Mouse (Mus musculus) erythroblast, adult 5-6 weeks (primary cell): ENCODE data around the gene Synj1. TPM values are rescaled to one million over a fixed set of nuclear protein-coding genes. Genes with fewer than 3 reads are reported as not detected.

Source experiments
- ATAC-seq: replicated peaks from 2 replicates; pipeline ENCODE4 v1.8.0; 2016; ENCODE audit warnings: moderate number of reproducible peaks, mild to moderate bottlenecking, moderate TSS enrichment, inconsistent platforms; ENCODE audit not compliant: poor library complexity, low FRiP score, severe bottlenecking
- total RNA-seq, 2 experiments: library from RNA; stranded (forward) in 1 of 2; stranded (reverse) in 1 of 2; fragments of 150-400 nt in 1 of 2; fragments of 200-764, 138-1000 nt in 1 of 2; gene quantifications; 2 replicates each; pipeline versions ENCODE4 v1.2.3 to v1.2.4; 2015 to 2017; ENCODE audit warnings: low replicate concordance in 2 of 2

Gene Synj1
- total RNA-seq (2015; ENCODE audit: low replicate concordance), result 166 and 169 TPM in 2 replicates
- 142 and 167 TPM in 2 replicates for total RNA-seq (2017; ENCODE audit: low replicate concordance)

DNA sequence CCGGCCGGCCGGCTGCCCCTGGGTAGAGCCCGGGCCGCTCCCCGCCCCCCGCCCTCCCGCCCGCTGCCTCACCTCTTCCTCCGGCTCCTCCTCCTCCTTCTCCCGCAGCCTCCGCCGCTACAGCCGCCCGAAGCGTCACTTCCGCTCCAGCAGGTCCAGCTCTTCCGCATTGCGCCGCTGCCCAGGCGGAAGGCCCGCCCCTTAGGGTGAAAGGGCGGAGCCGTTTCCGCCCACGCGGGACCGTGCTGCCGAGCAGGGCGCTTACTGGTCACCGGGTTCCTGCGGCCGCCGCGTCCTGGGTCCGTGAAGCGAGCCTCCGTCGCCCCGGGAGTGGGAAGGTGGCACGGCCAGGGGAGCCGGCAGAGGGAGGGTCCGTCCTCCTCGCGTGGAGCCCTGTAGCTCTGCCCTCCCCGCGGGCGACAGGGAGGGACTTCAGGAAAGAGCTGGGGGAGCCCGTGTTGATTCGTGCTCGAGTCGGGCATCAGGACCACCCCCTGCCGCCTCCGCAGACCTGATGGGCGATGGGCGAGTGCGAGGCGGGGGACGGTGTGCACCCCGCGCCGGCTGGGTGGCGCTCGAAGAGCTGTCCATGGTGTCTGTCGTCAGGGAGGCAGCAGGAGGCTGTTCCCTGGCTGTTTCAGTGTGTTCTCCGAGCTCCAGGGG, at the start of gene Synj1:
Gene Synj1, minus strand, starts transcription at position 288 of the 663 bp plus-strand sequence.
- ATAC-seq, result peak; percentile 96

DNA sequence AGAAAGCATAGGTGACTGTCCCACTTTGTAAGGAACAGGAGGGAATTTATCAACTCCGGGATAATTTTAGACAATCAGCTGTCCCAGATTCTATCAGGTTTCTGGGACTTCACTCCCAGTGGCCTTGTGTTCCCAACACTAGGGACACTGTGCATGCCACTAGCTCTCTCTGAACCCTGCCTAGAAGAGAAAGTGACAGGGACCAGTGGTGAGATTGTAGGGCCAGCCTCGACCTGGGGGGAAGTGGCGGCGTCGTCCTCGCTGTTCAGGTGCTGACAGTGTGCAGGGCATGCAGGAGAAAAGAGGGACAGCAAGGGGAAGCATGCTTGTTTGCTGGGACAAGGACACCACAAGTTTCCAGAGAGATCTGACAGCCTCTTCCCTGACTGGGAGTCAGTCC, 46.6 kb upstream of the Synj1 start:
- ATAC-seq, result no peak

DNA sequence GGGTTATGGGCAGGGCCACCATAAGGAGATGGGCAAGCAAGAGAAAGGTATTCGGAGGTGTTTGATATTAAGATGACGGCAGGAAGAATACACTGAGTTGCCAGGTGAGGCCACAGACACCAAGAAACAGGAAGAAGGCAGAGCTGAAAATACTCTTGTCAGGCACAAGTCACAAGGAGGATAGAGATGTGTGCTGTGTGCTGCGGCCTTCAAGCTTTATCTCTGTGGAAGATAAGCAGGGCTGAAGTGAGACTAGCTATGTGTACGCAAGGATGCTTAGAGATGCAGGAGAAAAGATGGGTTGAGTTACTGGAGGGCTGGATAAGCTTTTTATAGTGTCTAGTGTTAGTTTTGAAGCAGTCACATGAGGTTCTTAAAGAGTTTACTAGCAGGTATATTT, 46.2 kb upstream of the Synj1 start:
- no peak for ATAC-seq

DNA sequence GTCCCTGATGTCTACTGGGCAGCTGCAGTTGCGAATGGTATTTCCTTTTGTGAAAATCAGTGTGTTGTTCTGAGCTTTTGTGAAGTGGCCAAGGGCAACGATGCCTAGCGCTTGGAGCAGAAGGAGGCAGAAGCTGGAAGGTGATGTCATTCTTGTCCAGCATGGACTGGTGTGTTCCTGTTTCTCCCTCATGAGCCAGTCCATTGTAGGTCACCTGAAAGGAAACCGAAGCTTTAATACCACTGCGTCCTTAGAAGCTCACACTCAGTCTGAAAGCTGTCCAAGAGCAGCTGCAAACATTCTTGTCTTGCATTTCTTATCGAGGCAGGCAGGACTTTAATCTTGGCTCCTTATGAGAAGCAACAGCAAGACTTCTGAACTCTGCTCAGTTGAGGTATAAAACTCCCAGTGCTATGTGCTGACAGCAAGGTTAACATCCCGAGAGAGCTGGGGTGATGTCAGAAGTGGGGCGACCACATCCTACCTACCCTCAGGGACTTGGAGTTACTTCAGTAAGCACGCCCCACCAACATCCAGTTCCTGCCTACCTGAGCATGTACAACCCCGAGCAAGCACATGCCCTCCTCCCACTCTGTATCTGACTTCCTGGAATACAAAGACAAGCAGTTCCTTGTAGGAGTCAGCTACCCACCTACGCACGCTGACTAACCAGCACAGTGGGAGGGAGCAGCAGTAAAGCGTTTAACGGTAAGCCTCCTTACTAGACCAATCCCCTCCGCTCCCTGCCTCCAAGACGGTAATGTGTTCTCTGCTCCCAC, 45.1 kb upstream of the Synj1 start:
- ATAC-seq, result no peak

DNA sequence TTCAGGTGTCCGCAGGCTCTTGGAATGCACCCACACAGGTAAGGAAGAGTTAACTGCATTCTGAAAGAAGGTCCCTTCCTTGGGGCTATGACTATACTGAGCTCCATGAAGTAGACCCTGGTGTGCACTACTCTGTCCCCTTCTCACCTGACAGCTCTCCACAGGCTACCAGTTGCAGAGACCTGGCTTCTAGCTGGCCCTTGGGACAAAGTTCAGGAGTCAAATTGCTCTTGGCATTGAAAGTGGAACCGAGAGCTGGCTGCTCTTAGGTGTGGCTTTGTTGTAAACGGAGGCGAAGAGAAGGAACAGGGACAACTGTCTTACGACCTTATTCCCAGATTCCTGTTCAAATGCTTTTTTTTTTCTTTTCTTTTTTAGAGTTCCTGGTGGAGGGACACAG, 44.0 kb upstream of the Synj1 start:
- ATAC-seq, result no peak

DNA sequence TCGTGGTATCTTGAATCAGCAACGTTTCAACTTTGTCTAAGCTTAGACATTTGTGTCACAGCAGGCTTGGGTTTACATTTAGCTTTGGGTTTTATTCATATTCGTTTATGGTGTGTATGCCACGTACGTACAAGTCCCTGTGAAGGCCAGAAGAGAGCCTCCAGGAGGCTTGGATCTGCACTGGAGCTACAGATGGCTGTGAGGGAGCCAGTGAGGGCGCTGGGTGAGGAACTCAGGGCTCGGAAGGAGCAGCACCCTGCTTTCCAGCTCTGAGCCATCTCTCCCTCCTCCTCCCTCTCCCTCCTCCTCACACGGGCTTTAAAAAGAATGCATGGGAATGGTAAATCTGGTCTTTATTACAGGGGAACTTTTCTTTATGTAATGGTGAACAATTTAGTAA, 42.5 kb upstream of the Synj1 start:
- ATAC-seq, result no peak

DNA sequence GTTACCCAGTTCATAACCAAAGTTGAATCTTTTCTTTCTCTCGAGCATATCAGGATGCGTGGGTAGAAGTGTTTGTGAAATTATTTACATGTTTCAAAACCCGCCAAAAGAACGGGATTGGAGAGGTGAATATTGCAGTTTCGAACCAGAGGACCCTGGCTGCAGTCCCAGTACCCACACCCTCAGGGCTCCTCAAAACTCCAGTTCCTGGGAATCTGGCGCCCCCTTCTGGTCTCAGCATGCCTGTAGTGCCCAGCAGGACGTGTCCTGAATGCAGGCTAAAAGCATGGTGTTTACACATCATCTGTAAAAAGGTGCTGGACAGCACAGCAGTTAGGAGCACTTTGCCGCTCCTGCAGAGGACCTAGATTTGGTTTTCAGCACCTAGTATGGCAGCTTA, 34.4 kb upstream of the Synj1 start:
- ATAC-seq, result peak; percentile 45; the same call in 1 of the 2 replicates

DNA sequence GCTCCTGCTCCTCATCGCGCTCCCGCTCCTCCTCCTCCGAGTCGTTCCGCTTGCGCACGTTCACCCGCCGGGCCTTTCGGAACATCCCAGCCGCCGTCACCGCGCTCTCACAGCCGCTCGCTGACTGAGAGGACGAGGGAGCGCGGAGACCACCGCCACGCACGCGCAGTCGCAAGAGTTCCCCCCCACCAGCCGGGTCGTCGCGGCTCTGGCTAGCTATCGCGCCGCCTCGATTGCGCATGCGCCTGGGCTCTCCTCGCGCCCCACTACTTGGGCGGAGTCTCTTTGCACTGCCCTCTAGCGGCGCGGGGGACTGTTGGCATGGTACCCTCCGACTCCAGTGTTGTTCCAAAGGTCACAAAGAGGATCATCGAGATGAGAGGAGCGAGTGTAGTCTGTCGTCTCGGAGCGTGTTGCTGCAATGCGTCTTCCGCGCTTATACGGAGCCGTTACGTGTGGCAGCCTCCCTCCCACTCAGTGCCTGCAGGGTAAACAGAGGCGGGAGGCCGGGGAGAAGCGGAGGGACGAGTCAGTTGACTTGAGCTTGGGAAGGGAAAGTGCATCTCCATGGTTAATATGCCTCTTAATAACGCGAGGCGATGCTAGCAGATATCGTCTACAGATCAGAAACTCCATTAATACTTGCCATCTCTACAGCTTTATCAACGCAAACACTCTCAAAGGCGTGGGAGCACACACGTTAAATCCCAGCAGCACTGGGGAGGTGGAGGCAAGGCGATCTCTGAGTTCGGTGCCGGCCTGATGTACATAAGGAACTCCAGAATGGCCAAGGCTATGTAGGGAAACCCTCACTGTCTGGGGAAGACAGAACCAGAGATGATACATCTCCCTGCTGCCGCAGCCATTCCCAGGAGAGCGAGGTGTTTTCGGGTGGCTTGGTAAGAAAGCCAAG, 33.4 kb upstream of the Synj1 start, which contains the start of gene Paxbp1:
Gene Paxbp1, minus strand, starts transcription at position 274 of the 913 bp plus-strand sequence.
- ATAC-seq, result peak; percentile 91

DNA sequence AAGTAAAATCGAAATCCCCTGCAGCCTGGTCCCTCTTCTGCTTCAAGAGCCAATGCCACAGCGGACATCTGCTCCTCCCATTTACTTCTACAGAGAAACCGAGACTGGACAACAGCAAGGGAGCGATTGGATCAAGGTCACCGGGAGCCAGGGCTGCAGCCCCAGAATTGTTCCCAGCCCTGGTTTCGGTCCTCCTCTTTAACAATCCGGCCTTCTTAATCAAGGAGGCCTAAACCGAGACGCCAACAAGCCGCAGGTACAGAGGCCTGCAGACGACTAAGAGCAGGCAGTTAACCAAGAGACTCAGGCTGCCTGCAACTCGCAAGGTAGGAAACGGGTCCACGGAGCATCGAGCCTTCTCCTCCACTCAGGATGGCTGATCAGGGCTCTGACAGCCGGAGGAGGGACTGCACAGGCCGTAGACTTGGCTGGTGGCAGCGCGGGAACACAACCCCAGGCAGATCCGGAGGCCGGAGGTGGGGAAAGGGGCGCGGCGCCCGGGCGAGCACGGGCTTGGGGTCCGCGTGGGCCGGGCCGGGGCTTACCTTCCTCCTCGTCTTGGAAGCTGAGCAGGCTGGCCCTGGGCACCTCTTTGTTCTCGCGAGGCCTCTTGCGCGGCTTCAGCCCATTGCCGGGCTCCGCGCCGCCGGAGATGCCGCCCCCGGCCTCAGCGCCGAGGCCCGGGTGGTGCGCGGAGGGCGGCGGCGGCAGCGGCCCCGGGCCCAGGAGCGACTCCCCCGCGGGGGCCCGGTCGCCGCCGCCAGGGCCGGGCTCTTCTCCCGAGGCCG, 32.5 kb upstream of the Synj1 start:
- ATAC-seq, result peak; percentile 26

DNA sequence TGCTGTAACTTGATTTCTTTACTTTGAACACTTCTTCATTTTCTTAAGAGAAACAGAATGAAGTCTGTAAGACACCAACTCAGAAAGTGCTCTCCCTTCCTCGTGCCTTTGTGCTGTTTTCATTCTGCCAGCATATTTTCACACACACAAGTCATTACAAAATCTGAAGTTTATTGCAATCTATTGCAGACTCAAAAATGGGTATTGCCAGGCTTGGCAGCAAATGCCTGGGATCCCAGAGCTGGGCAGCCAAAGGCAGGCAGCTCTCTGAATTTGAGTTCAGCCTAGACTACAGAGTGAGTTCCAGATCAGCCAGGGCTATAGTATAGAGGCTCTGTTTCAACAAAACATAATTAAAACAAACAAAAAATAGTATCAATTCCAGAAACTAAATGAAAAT, 31.5 kb upstream of the Synj1 start:
- no peak for ATAC-seq

DNA sequence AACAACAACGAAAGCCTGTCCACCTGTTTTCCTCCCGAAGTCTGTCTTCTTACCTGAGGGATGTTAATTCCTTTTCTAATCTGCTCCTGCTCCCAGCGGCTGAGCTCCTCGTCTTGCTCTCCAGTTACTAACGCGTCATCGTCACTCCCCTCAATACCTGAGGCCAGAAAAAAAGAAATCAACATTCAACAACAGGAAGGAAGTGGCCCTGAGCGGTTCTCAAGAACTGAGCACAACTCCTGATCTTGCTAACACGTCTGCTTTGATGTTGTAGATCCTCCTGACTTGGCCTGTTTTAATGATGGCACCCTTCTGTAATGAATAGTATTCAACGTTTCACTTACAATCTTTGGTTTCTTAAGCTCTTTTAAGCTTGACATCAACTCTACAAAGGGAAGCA, 24.8 kb upstream of the Synj1 start:
- no peak for ATAC-seq

DNA sequence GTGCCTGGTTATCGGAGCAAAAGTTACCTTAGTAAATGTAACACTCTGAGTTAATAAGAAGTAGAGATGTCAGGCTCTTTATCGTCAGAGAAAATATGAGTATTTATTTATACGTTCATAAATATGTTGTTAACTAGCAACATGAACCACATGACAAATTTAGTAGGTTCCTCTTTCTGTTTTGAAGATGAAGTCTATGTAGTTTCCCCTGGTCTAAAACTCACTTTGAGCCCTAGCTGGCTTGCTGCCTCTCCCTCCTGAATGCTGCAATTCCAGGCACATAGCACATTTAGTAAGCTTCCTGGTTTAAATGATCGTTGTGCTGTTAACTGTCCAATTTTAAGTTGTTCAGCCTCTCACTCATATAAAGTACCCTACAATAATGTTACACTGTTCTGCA, 19.6 kb upstream of the Synj1 start:
- ATAC-seq, result no peak

DNA sequence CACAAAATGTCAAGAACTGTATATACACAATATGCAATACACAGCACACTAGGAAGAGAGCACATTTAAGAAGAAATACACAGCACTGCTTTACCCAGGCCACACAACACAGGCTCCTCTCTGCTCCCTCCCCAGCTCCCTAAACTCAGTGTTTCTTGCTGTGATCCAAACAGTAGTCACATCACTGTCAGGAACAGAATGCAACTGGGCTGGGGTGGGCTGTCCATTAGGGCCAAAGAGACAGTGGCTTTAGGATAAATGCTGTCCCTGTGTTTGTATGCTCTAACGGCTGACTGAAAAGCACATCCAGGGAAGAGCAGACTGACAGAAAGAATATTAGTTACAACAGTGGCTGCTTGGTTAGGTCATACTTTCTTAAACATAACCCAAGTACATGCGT, 18.8 kb upstream of the Synj1 start:
- no peak for ATAC-seq

DNA sequence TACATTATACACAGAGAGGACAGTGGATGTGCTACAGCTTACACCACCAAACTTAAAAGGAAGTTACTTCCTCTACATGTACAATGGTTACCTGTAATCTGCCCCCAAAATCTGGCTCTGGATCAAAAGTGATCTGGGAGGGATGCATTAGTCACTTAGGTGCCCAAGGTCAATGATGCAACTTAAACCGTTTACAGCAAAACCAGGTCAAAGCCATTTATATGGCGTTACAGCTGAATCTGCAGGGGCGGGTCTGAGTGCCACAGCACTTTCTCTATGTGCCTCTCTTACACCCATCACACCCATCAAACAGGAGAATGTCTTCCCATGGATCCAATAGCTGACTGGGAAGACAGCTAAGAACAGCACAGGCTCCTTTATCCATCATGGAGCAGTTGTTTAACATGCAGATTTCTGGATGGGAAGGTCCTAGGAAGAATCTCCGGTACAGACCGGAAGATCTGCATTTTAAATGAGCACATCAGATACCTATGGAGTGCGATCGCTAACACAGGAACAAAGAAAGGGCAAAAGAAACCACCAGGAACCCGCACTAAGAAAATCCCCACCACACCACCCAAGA, 18.1 kb upstream of the Synj1 start:
- ATAC-seq, result no peak

DNA sequence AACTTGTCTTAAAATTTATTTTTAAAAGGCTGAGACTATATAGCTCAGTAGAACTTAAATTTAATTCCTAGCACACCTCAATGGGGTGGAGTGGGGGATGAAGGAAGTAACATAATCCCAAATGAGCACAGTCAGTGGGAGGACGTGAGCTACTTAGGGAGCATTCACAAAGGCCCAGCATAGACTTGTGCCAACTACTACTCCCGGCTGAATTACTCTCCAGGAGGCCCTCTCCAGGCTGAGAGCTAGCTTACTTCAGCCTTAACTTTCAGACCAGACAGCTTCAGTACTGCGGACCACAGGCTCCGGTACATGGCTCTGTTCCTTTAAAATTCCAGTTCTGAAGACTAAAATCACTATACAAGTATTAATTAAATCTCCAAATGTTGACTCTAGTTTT, 15.2 kb upstream of the Synj1 start:
- ATAC-seq, result no peak

DNA sequence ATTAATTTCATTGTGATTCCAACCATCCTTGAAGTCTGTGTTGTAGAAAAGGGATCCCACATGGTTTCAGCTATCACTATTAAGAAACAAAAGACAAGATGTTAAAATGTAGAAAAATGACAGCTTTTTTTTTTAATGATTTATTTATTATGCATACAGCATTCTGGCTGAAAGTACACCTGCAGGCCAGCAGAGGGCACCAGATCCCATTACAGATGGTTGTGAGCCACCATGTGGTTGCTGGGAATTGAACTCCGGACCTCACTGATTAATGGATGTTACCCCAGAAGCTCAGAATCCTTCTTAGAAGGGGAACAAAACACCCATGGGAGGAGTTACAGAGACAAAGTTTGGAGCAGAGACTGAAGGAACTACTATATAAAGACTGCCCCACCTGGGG, 12.3 kb upstream of the Synj1 start:
- ATAC-seq, result 0 out of 2 replicates have a peak, but pooled peaks have one; percentile 50

DNA sequence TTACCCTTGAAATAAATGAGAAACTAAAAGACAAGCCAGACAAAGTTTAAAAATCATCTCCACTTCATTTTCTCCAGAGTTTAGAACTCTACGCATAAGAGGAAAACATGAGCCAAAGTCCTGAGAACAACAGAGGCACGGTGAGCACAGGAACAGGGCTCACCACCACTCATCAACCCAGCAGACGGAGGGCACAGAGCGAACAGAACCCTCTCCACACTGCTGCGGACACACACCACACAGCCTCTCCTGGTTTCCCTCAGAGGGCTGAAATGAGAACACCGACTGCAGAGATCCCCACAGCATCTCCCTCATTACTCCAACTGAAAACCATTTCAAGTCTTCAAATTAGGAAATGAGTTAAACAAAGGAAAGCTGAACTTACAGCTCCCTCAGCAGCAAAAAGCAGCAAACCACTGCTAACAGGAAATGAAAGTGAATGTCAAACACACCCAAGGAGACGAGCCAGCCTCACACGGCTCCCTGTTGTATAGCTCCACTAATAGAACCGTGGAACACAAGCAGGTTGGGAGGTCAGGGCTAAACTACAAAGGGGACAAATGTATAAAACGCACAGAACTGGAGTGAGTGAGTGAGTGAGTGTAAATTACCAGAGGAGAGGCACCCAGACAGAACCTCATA, 9.9 kb upstream of the Synj1 start:
- ATAC-seq, result no peak

DNA sequence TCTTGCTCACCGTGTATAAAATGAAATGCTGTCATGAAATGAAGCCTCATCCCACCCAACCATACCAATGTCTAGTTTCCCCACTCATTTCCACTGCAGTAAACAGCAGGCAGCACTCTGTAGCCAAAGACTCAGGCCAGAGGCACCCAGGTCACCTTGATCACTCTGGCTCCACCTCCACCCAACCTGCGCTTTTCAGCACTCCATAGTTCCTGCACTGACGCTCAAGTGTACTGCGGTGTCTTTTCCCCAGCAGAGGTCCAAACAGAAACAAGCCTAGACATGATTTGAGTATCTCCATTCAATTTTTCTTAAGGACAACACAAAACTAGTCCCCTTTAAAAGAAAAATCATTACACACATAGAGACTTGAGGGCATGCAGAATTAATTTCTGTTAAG, 8.4 kb upstream of the Synj1 start:
- no peak for ATAC-seq

DNA sequence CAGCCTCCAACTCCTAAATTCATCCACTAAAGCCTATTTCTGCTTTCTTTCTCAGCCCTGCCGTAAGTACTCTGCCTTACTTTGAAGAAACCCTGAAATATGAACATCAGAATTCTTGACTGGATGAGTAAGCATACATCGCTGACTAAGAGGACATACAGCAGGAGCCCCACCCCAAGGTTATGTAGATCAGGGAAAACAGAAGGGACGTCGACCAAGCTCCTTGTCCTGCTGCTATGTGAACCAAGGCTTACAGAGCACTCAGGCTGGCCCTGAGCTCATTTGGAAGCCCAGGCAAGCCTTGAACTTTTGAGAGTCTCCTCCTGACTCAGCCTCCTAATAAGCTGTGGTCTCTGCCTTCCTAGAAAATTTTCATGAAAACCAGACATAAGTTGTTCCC, 4.7 kb upstream of the Synj1 start:
- no peak for ATAC-seq
